Mouse (Mus musculus): ENCODE data around the gene Terf2ip. TPM values are rescaled to one million over a fixed set of nuclear protein-coding genes. Genes with fewer than 3 reads are reported as not detected.

Terf2ip gene
- total and polyA plus RNA-seq, 2 experiments from 2014 or later, result 61.5 to 71.2 TPM

GRCm38 (mm10) chr8:112033071-112033470 is 21.9 kb downstream of the Terf2ip start:
- H3K9ac ChIP-seq, result no peak overlapping the region
- no peak overlapping the region for H3K27ac ChIP-seq (ENCODE audit: low read depth, low read length)
- no peak overlapping the region for H3K4me3 ChIP-seq (ENCODE audit: low read depth, low read length)
- ATAC-seq (no peak), DNase-seq (no peak)
- H3K9me3 ChIP-seq (ENCODE audit: low read length), result no peaks in the 10 kb centered on the region
- H3K36me3 ChIP-seq (ENCODE audit: insufficient read depth), result no peaks in the 10 kb centered on the region
- no peaks in the 10 kb centered on the region for H3K27me3 ChIP-seq (ENCODE audit: insufficient read depth, low read length)
- H3K4me2 ChIP-seq (ENCODE audit: low read depth), result no peak overlapping the region
- no peaks in the 10 kb centered on the region for H3K4me1 ChIP-seq (ENCODE audit: insufficient read depth)
- no peak for TF ChIP-seq CTCF (IDR thresholded peaks at IDR 0.05; ENCODE audit: low read depth)
- 46% methylated on average over 7 of the region's 7 CpGs for WGBS

GRCm38 (mm10) chr8:112034603-112035002 is 23.4 kb downstream of the Terf2ip start:
- H3K27me3 ChIP-seq (ENCODE audit: insufficient read depth, low read length), result no peaks in the 10 kb centered on the region
- no peak overlapping the region for H3K27ac ChIP-seq (ENCODE audit: low read depth, low read length)
- 14% methylated on average over 8 of the region's 8 CpGs for WGBS
- no peaks in the 10 kb centered on the region for H3K4me1 ChIP-seq (ENCODE audit: insufficient read depth)
- no peak overlapping the region for H3K4me2 ChIP-seq (ENCODE audit: low read depth)
- ATAC-seq, result no peak
- no peaks in the 10 kb centered on the region for H3K9me3 ChIP-seq (ENCODE audit: low read length)
- peak; percentile 72 for TF ChIP-seq CTCF (IDR thresholded peaks at IDR 0.05; ENCODE audit: low read depth)
- peak; percentile 55 for DNase-seq
- no peaks in the 10 kb centered on the region for H3K36me3 ChIP-seq (ENCODE audit: insufficient read depth)
- no peak overlapping the region for H3K4me3 ChIP-seq (ENCODE audit: low read depth, low read length)
- no peak overlapping the region for H3K9ac ChIP-seq

GRCm38 (mm10) chr8:112037521-112037920 is 26.3 kb downstream of the Terf2ip start:
- ATAC-seq (no peak), DNase-seq (no peak)
- Histone ChIP-seq H3K27ac (ENCODE audit: low read depth, low read length) (no peak overlapping the region), H3K9me3 (ENCODE audit: low read length) (no peaks in the 10 kb centered on the region), H3K4me2 (ENCODE audit: low read depth) (no peak overlapping the region), H3K9ac (no peak overlapping the region), H3K4me3 (ENCODE audit: low read depth, low read length) (no peak overlapping the region), H3K36me3 (ENCODE audit: insufficient read depth) (no peaks in the 10 kb centered on the region), H3K27me3 (ENCODE audit: insufficient read depth, low read length) (no peaks in the 10 kb centered on the region), H3K4me1 (ENCODE audit: insufficient read depth) (no peaks in the 10 kb centered on the region)
- TF ChIP-seq CTCF (IDR thresholded peaks at IDR 0.05; ENCODE audit: low read depth), result no peak
- 87% methylated on average over 18 of the region's 18 CpGs for WGBS

- DNase-seq (no peak), ATAC-seq (no peak)
- Histone ChIP-seq H3K4me3 (ENCODE audit: low read depth, low read length) (no peak overlapping the region), H3K4me1 (ENCODE audit: insufficient read depth) (no peaks in the 10 kb centered on the region), H3K27ac (ENCODE audit: low read depth, low read length) (no peak overlapping the region), H3K36me3 (ENCODE audit: insufficient read depth) (no peaks in the 10 kb centered on the region), H3K9me3 (ENCODE audit: low read length) (no peaks in the 10 kb centered on the region), H3K27me3 (ENCODE audit: insufficient read depth, low read length) (no peaks in the 10 kb centered on the region), H3K4me2 (ENCODE audit: low read depth) (no peak overlapping the region), H3K9ac (no peak overlapping the region)
- peak; percentile 48 for TF ChIP-seq CTCF (IDR thresholded peaks at IDR 0.05; ENCODE audit: low read depth)
- 87% methylated on average over 5 of the region's 5 CpGs for WGBS
Measured at GRCm38 (mm10) chr8:112045182-112045581, 34.0 kb downstream of the Terf2ip start.

GRCm38 (mm10) chr8:112045896-112046295 is 34.7 kb downstream of the Terf2ip start:
- TF ChIP-seq CTCF (IDR thresholded peaks at IDR 0.05; ENCODE audit: low read depth), result peak; percentile 97
- 2% methylated on average over 7 of the region's 7 CpGs for WGBS
- Histone ChIP-seq H3K27ac (ENCODE audit: low read depth, low read length) (no peak overlapping the region), H3K4me2 (ENCODE audit: low read depth) (no peak overlapping the region), H3K4me1 (ENCODE audit: insufficient read depth) (no peaks in the 10 kb centered on the region), H3K4me3 (ENCODE audit: low read depth, low read length) (no peak overlapping the region), H3K9ac (no peak overlapping the region), H3K36me3 (ENCODE audit: insufficient read depth) (no peaks in the 10 kb centered on the region), H3K9me3 (ENCODE audit: low read length) (no peaks in the 10 kb centered on the region), H3K27me3 (ENCODE audit: insufficient read depth, low read length) (no peaks in the 10 kb centered on the region)
- ATAC-seq, result peak; percentile 94
- peak; percentile 96 for DNase-seq

- no peaks in the 10 kb centered on the region for H3K27me3 ChIP-seq (ENCODE audit: insufficient read depth, low read length)
- no peak for ATAC-seq
- H3K36me3 ChIP-seq (ENCODE audit: insufficient read depth), result no peaks in the 10 kb centered on the region
- TF ChIP-seq CTCF (IDR thresholded peaks at IDR 0.05; ENCODE audit: low read depth), result peak; percentile 44
- H3K4me1 ChIP-seq (ENCODE audit: insufficient read depth), result no peaks in the 10 kb centered on the region
- no peak overlapping the region for H3K4me2 ChIP-seq (ENCODE audit: low read depth)
- H3K4me3 ChIP-seq (ENCODE audit: low read depth, low read length), result no peak overlapping the region
- DNase-seq, result no peak
- H3K9ac ChIP-seq, result no peak overlapping the region
- H3K27ac ChIP-seq (ENCODE audit: low read depth, low read length), result no peak overlapping the region
- no peaks in the 10 kb centered on the region for H3K9me3 ChIP-seq (ENCODE audit: low read length)
- WGBS, result 83% methylated on average over 6 of the region's 6 CpGs
Measured at GRCm38 (mm10) chr8:112048293-112048692, 37.1 kb downstream of the Terf2ip start.

- peak; percentile 36 for TF ChIP-seq CTCF (IDR thresholded peaks at IDR 0.05; ENCODE audit: low read depth)
- Histone ChIP-seq H3K27me3 (ENCODE audit: insufficient read depth, low read length) (no peaks in the 10 kb centered on the region), H3K36me3 (ENCODE audit: insufficient read depth) (no peaks in the 10 kb centered on the region), H3K9ac (no peak overlapping the region), H3K27ac (ENCODE audit: low read depth, low read length) (no peak overlapping the region), H3K4me1 (ENCODE audit: insufficient read depth) (no peaks in the 10 kb centered on the region), H3K9me3 (ENCODE audit: low read length) (no peaks in the 10 kb centered on the region), H3K4me3 (ENCODE audit: low read depth, low read length) (no peak overlapping the region), H3K4me2 (ENCODE audit: low read depth) (no peak overlapping the region)
- DNase-seq (no peak), ATAC-seq (no peak)
- 87% methylated on average over 6 of the region's 6 CpGs for whole genome bisulfite sequencing
Measured at GRCm38 (mm10) chr8:112049984-112050383, 38.8 kb downstream of the Terf2ip start.

- Histone ChIP-seq H3K36me3 (ENCODE audit: insufficient read depth) (no peaks in the 10 kb centered on the region), H3K4me1 (ENCODE audit: insufficient read depth) (no peaks in the 10 kb centered on the region), H3K27me3 (ENCODE audit: insufficient read depth, low read length) (no peaks in the 10 kb centered on the region), H3K4me2 (ENCODE audit: low read depth) (no peak overlapping the region), H3K4me3 (ENCODE audit: low read depth, low read length) (no peak overlapping the region), H3K9me3 (ENCODE audit: low read length) (no peaks in the 10 kb centered on the region), H3K27ac (ENCODE audit: low read depth, low read length) (no peak overlapping the region), H3K9ac (no peak overlapping the region)
- TF ChIP-seq CTCF (IDR thresholded peaks at IDR 0.05; ENCODE audit: low read depth), result no peak
- no peak for DNase-seq
- ATAC-seq, result no peak
- WGBS, result 86% methylated on average over 9 of the region's 9 CpGs
Measured at GRCm38 (mm10) chr8:112051537-112051936, 40.3 kb downstream of the Terf2ip start.
